Mouse (Mus musculus) cerebellum, adult 9-11 months (tissue): ENCODE data around the gene Tpk1.
A peak's percentile ranks its signal among the peaks of the same experiment; 100 is the strongest.

Experiments
- DNase-seq: peaks from one replicate; pipeline ENCODE4 v3.0.0; 2022

Tpk1 gene

GRCm38 (mm10) chr6:43343006-43343405, 323.1 kb downstream of the Tpk1 start:
- DNase-seq, result no peak

GRCm38 (mm10) chr6:43342386-43342785, 323.7 kb downstream of the Tpk1 start:
- no peak for DNase-seq

- no peak for DNase-seq
Observed at GRCm38 (mm10) chr6:43338804-43339203, 327.3 kb downstream of the Tpk1 start.

GRCm38 (mm10) chr6:43337491-43337961, 328.6 kb downstream of the Tpk1 start:
- DNase-seq, result peak; percentile 87

GRCm38 (mm10) chr6:43335619-43336234, 330.4 kb downstream of the Tpk1 start:
- DNase-seq, result no peak

- peak; percentile 94 for DNase-seq
Observed at GRCm38 (mm10) chr6:43333479-43333878, 332.6 kb downstream of the Tpk1 start.

GRCm38 (mm10) chr6:43312961-43313656, 353.0 kb downstream of the Tpk1 start:
- DNase-seq, result no peak

- no peak for DNase-seq
Observed at GRCm38 (mm10) chr6:43312546-43312945, 353.5 kb downstream of the Tpk1 start.

- DNase-seq, result no peak
Observed at GRCm38 (mm10) chr6:43310071-43310470, 356.0 kb downstream of the Tpk1 start.

GRCm38 (mm10) chr6:43309454-43309853, 356.6 kb downstream of the Tpk1 start, which contains the start of gene Nobox:
TSS of gene Nobox (minus strand) at chr6:43309554.
- DNase-seq, result no peak

- DNase-seq, result no peak
Observed at GRCm38 (mm10) chr6:43297508-43297850, 368.6 kb downstream of the Tpk1 start.

GRCm38 (mm10) chr6:43296798-43297507, 369.1 kb downstream of the Tpk1 start:
- peak; percentile 36 for DNase-seq

GRCm38 (mm10) chr6:43295908-43296307, 370.2 kb downstream of the Tpk1 start:
- peak; percentile 56 for DNase-seq
